Mouse (Mus musculus) E14TG2a.4 (cell line): ENCODE measurements around the gene P4htm.

Experiments
- CTCF ChIP-seq: conservative IDR thresholded peaks from 2 replicates; pipeline ENCODE4 v1.5.1; 2014; ENCODE audit warnings: low read length
- NANOG ChIP-seq: IDR thresholded peaks from 2 replicates; pipeline ENCODE4 v1.6.1; 2014; ENCODE audit warnings: borderline replicate concordance, low read length, mixed read lengths
- POU5F1 ChIP-seq: IDR thresholded peaks from 2 replicates; pipeline ENCODE4 v1.6.1; 2014; ENCODE audit warnings: low read length, borderline replicate concordance

DNA sequence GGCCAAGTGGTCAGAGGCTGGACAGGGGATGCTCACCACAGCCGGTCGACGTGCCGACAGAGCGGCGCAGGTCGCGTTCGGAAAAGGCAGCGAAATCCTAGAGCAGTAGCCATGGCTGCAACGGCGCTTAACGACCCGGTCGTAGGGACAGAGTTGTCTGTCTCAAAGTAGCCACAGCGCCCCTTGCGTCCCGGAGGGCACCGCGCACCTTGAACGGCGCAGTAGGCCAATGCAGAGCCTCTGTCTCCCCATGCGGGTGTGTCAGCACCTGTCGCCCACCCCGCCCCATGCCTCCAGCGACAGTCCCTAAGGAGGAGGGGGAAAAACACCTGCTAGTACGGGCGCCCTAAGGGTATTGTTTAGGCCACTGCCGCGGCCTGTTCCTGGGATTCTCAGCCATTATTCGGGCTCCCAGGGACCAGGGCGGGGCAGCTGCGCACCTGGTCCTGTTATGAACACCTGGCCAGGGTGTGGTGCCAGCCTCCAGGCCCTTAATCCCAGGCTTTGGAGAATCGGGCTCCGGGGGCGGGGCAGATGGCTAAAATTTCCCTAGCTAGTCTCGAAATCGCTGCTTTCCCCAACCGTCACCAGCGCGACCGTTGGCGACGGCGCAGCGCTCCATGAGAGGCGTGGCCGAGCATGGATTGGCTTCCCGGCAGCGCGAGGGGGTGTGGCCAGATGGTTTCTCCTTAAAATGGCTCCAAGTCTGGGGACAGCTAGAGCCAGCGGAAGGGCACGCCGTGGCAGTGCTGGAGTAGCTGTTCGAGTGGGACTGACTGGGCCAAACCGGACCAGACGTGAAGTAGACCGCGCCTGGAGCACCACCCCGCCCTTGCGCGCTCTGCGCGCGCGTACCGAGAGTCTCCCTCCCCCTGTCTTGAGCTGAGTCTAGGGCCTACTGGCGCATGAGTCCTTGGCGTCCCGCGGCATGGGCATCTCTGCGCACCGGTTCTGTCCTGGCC, 30.4 kb downstream of the P4htm start, which contains the start of gene Ndufaf3:
- TF ChIP-seq CTCF (peak; percentile 74), POU5F1 (no peak), NANOG (no peak)
